Mouse (Mus musculus) liver, adult 2 months (tissue): ENCODE measurements at regions not wholly inside any gene's neighbourhood (a gene's known extent, or its start where the extent isn't known, plus 50 kb on each side); places are given as distances from the start of the nearest gene placed in this dataset.
"Not testable (repeated sequence)": the region's sequence is repeated elsewhere in the genome, so short reads cannot be mapped to it uniquely, and the experiment has no call there.

ENCODE experiments used
- DNase-seq: peaks from one replicate; pipeline ENCODE4 v3.0.0-alpha.2; 2011; ENCODE audit warnings: low read depth, low spot score; ENCODE audit errors: extremely low read depth
- H3K27ac ChIP-seq: fragments of 200-500 bp; replicated peaks from 2 replicates; pipeline ENCODE4 v1.5.1; 2012; ENCODE audit warnings: low read depth, mild to moderate bottlenecking, control low read depth, inconsistent platforms, low read length; ENCODE audit not compliant: insufficient read depth
- H3K27me3 ChIP-seq: fragments of 200-500 bp; 2 replicates; pipeline ENCODE4 v1.6.1; 2012; ENCODE audit warnings: mild to moderate bottlenecking, moderate library complexity, low read length, inconsistent platforms; ENCODE audit not compliant: control insufficient read depth, insufficient read depth
- H3K36me3 ChIP-seq: fragments of 200-500 bp; 2 replicates; pipeline ENCODE4 v1.6.1; 2012; ENCODE audit warnings: low read length, inconsistent platforms; ENCODE audit not compliant: control insufficient read depth, insufficient read depth
- H3K4me1 ChIP-seq: fragments of 200-500 bp; 2 replicates; pipeline ENCODE4 v1.6.1; 2011; ENCODE audit warnings: low read length; ENCODE audit not compliant: control insufficient read depth, insufficient read depth
- H3K4me3 ChIP-seq: fragments of 200-500 bp; 2 replicates; pipeline ENCODE4 v1.5.1; 2011; ENCODE audit warnings: low read depth, mild to moderate bottlenecking, control low read depth, low read length, moderate library complexity; ENCODE audit not compliant: insufficient read depth
- H3K79me2 ChIP-seq: fragments of 200-500 bp; 2 replicates; pipeline ENCODE4 v1.6.1; 2012; ENCODE audit warnings: inconsistent platforms, mild to moderate bottlenecking, low read length, moderate library complexity; ENCODE audit not compliant: control insufficient read depth, insufficient read depth
- H3K9ac ChIP-seq: fragments of 200-500 bp; 2 replicates; pipeline ENCODE4 v1.6.1; 2012; ENCODE audit warnings: low read depth, mild to moderate bottlenecking, control low read depth, inconsistent platforms, low read length
- CTCF ChIP-seq: fragments of 200-500 bp; IDR thresholded peaks from 2 replicates; pipeline ENCODE4 v1.5.1; 2011; ENCODE audit warnings: low read depth, low read length, control low read depth
- POLR2A ChIP-seq: fragments of 200-500 bp; IDR thresholded peaks from 2 replicates; pipeline ENCODE4 v1.6.1; 2011; ENCODE audit warnings: low read length, control low read depth; ENCODE audit not compliant: insufficient read depth; ENCODE audit errors: extremely low read depth
- WGBS: fragments of 180-500 bp; shearing (Covaris S2); methylation state at CpG from one replicate; pipeline ENCODE4 v1.1.7; 2018; 5-methylcytosine and 5-hydroxymethylcytosine counted together

- not testable (repeated sequence) for DNase-seq, H3K9ac ChIP-seq, H3K4me3 ChIP-seq, H3K36me3 ChIP-seq, H3K27me3 ChIP-seq, H3K79me2 ChIP-seq, H3K4me1 ChIP-seq, H3K27ac ChIP-seq
- 89% methylated on average over 2 of the region's 2 CpGs for WGBS
These were observed 1149.5 kb upstream of the 2610301B20Rik start for GRCm38 (mm10) chr4:9724801-9725200.

GRCm38 (mm10) chr4:9737691-9738090 lies 1136.6 kb upstream of the 2610301B20Rik start:
- TF ChIP-seq CTCF: no peak
- no peak overlapping the region for H3K9ac ChIP-seq
- WGBS: 81% methylated on average over 4 of the region's 4 CpGs

GRCm38 (mm10) chr4:9747411-9747938 lies 1126.8 kb upstream of the 2610301B20Rik start:
- Histone ChIP-seq H3K36me3 (no peaks in the 10 kb centered on the region), H3K4me1 (no peaks in the 10 kb centered on the region), H3K27me3 (no peaks in the 10 kb centered on the region), H3K9ac (no peak overlapping the region), H3K4me3 (no peak overlapping the region), H3K79me2 (no peaks in the 10 kb centered on the region), H3K27ac (no peak overlapping the region)
- 83% methylated on average over 6 of the region's 6 CpGs for WGBS
- no peak for TF ChIP-seq POLR2A
- TF ChIP-seq CTCF: no peak
- DNase-seq: no peak

More at GRCm38 (mm10) chr4:9737691-9738090, 1136.6 kb upstream of the 2610301B20Rik start:
- Histone ChIP-seq H3K4me1 (no peaks in the 10 kb centered on the region), H3K36me3 (no peaks in the 10 kb centered on the region), H3K79me2 (no peaks in the 10 kb centered on the region), H3K27me3 (no peaks in the 10 kb centered on the region), H3K27ac (no peak overlapping the region), H3K4me3 (no peak overlapping the region)
- DNase-seq: peak; percentile 23

GRCm38 (mm10) chr4:9748110-9748509 lies 1126.2 kb upstream of the 2610301B20Rik start:
- no peak overlapping the region for H3K27ac ChIP-seq
- H3K4me1 ChIP-seq: no peaks in the 10 kb centered on the region
- DNase-seq: no peak
- H3K9ac ChIP-seq: no peak overlapping the region
- no peak overlapping the region for H3K4me3 ChIP-seq
- H3K27me3 ChIP-seq: no peaks in the 10 kb centered on the region
- H3K79me2 ChIP-seq: no peaks in the 10 kb centered on the region
- no peaks in the 10 kb centered on the region for H3K36me3 ChIP-seq
- WGBS: 63% methylated on average over 2 of the region's 2 CpGs
- TF ChIP-seq POLR2A: no peak
- TF ChIP-seq CTCF: no peak

- Histone ChIP-seq H3K4me3 (no peak overlapping the region), H3K27ac (no peak overlapping the region), H3K79me2 (no peaks in the 10 kb centered on the region), H3K36me3 (no peaks in the 10 kb centered on the region), H3K27me3 (no peaks in the 10 kb centered on the region), H3K9ac (no peak overlapping the region), H3K4me1 (no peaks in the 10 kb centered on the region)
- DNase-seq: no peak
- 93% methylated on average over 3 of the region's 3 CpGs for WGBS
- TF ChIP-seq CTCF (no peak), POLR2A (no peak)
These were observed 1124.4 kb upstream of the 2610301B20Rik start for GRCm38 (mm10) chr4:9749877-9750276.

GRCm38 (mm10) chr4:9750404-9750803 lies 1123.9 kb upstream of the 2610301B20Rik start:
- no peak overlapping the region for H3K4me3 ChIP-seq
- 91% methylated on average over 4 of the region's 4 CpGs for WGBS
- H3K27me3 ChIP-seq: no peaks in the 10 kb centered on the region
- H3K4me1 ChIP-seq: no peaks in the 10 kb centered on the region
- no peaks in the 10 kb centered on the region for H3K36me3 ChIP-seq
- H3K9ac ChIP-seq: no peak overlapping the region
- no peak overlapping the region for H3K27ac ChIP-seq
- no peak for TF ChIP-seq CTCF
- TF ChIP-seq POLR2A: no peak
- no peaks in the 10 kb centered on the region for H3K79me2 ChIP-seq
- no peak for DNase-seq
